Mouse (Mus musculus) bone marrow, adult 2 months (tissue): ENCODE measurements around the gene Ube2z.
A peak's percentile ranks its signal among the peaks of the same experiment; 100 is the strongest.

ENCODE experiments used
- CTCF ChIP-seq: fragments of 200-500 bp; IDR thresholded peaks from 2 replicates; pipeline ENCODE4 v1.5.1; 2011; ENCODE audit warnings: low read length, control low read depth; ENCODE audit not compliant: control insufficient read depth, insufficient read depth
- POLR2A ChIP-seq: fragments of 200-500 bp; IDR thresholded peaks from 2 replicates; pipeline ENCODE4 v1.6.1; 2011; ENCODE audit warnings: low read depth, mild to moderate bottlenecking, control low read depth, low read length, borderline replicate concordance; ENCODE audit not compliant: control insufficient read depth

DNA sequence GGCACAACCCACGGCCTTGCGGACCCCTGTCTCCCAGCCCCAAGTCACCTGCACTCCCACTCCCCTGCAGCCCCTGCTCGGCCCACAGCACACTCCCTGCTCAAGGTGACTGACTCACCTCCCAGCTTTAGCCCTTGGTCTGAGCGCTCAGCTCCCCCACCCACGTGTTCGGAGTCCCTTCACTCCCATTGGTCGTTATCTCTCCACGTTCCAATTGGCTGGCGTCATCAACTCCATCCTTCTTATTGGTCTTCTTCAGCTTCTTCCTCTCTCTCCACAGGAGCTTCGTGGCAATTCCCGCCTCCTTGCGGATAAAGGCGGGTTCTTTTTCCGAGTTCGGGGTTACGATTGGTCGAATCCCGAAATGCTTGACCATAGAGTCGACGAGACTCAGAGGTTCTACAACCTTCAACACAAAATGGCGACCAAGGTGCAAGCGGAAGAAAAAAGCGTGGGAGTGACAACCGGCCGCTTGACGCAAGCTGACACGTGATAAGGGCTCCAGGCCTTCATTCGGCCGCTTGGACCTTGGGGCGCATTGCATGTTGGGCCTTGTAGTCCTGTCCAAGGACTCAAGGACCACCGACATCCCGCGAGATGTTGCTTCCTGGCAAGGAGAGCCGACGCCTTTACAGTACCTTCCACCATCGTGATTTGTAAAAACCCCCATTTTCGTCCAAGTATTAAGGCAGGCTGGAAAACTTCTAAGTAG is 10.5 kb upstream of the Ube2z start, which contains the start of gene Atp5g1:
- TF ChIP-seq CTCF (no peak), POLR2A (peak; percentile 87)
